Mouse (Mus musculus) limb, embryonic 11.5 days (tissue): Measurements from ENCODE around the gene Gm973. TPM values are rescaled to one million over a fixed set of nuclear protein-coding genes. Genes with fewer than 3 reads are reported as not detected.

Experiments used
- ATAC-seq: fragments of 200-750 bp; cut with Nextera tagmentation; 2 replicates; pipeline ENCODE4 v1.8.0; 2017; ENCODE audit warnings: low read depth; ENCODE audit not compliant: insufficient number of reproducible peaks, low FRiP score, low TSS enrichment
- DNase-seq: peaks from one replicate; pipeline ENCODE4 v3.0.0-alpha.2; 2015; ENCODE audit warnings: low spot score
- H3K27ac ChIP-seq: fragments of 300-500 bp; sonication (generic); replicated peaks from 2 replicates; pipeline ENCODE4 v1.5.1; 2014; ENCODE audit warnings: low read depth, mild to moderate bottlenecking, low read length
- H3K27me3 ChIP-seq: fragments of 300-500 bp; sonication (generic); 2 replicates; pipeline ENCODE4 v1.6.1; 2014; ENCODE audit warnings: mild to moderate bottlenecking, low read length, mixed read lengths; ENCODE audit not compliant: control insufficient read depth, insufficient read depth
- H3K36me3 ChIP-seq: fragments of 300-500 bp; sonication (generic); 2 replicates; pipeline ENCODE4 v1.6.1; 2014; ENCODE audit warnings: mild to moderate bottlenecking, low read length, moderate library complexity, mixed read lengths; ENCODE audit not compliant: control insufficient read depth, insufficient read depth
- H3K4me1 ChIP-seq: fragments of 300-500 bp; sonication (generic); 2 replicates; pipeline ENCODE4 v1.6.1; 2014; ENCODE audit warnings: low read length, mixed read lengths; ENCODE audit not compliant: control insufficient read depth, insufficient read depth
- H3K4me2 ChIP-seq: fragments of 300-500 bp; sonication (generic); 2 replicates; pipeline ENCODE4 v1.6.1; 2014; ENCODE audit warnings: low read depth, mild to moderate bottlenecking, moderate library complexity; ENCODE audit not compliant: severe bottlenecking
- H3K4me3 ChIP-seq: fragments of 300-500 bp; sonication (generic); 2 replicates; pipeline ENCODE4 v1.5.1; 2014; ENCODE audit warnings: low read depth, low read length
- H3K9ac ChIP-seq: fragments of 300-500 bp; sonication (generic); 2 replicates; pipeline ENCODE4 v1.6.1; 2014; ENCODE audit warnings: mild to moderate bottlenecking, low read length
- H3K9me3 ChIP-seq: fragments of 300-500 bp; sonication (generic); 2 replicates; pipeline ENCODE4 v1.6.1; 2016; ENCODE audit warnings: low read length; ENCODE audit not compliant: control insufficient read depth
- WGBS: fragments of 180-500 bp; shearing (Covaris S2); extraction: QIAGEN DNeasy Blood & Tissue Kit; methylation state at CpG from one replicate; pipeline ENCODE4 v1.1.7; 2014; 5-methylcytosine and 5-hydroxymethylcytosine counted together
- polyA plus RNA-seq: library from polyadenylated mRNA; unstranded; fragments of >200 nt; fragmentation: Nextera tagmentation; extraction: Ambion mirVana; gene quantifications from 2 replicates; pipeline ENCODE4 v1.2.1, GENCODE M21; 2014

Gene Gm973
- polyA plus RNA-seq, 1 experiment from 2014 or later: 0.51 TPM

DNA sequence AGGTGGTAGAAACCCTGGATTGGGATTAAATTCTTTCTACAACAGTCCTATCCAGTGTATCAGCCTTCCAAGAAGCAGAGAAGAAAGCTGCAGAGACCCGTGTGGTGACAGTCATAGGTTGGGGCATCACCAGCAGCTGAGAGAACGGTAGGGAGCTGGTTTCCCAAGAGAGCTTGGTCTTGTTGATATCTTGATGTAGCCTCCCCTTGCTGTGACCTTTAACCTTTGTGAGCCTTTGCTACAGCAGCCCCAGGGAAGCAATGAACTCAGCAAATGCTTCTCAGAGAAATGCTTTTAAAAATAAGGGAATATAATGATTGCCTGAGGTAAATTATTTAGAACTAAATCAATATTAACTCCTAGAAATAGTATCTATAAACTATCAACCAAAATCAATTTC is 13.7 kb upstream of the Gm973 start:
- H3K27ac ChIP-seq: no peak overlapping the region
- H3K9ac ChIP-seq: no peak overlapping the region
- ATAC-seq: no peak
- WGBS: 73% methylated on average over 2 of the region's 2 CpGs
- no peaks in the 10 kb centered on the region for H3K27me3 ChIP-seq
- no peaks in the 10 kb centered on the region for H3K4me1 ChIP-seq
- H3K4me3 ChIP-seq: no peak overlapping the region
- H3K9me3 ChIP-seq: no peaks in the 10 kb centered on the region
- no peak overlapping the region for H3K4me2 ChIP-seq
- H3K36me3 ChIP-seq: no peaks in the 10 kb centered on the region
- DNase-seq: no peak

DNA sequence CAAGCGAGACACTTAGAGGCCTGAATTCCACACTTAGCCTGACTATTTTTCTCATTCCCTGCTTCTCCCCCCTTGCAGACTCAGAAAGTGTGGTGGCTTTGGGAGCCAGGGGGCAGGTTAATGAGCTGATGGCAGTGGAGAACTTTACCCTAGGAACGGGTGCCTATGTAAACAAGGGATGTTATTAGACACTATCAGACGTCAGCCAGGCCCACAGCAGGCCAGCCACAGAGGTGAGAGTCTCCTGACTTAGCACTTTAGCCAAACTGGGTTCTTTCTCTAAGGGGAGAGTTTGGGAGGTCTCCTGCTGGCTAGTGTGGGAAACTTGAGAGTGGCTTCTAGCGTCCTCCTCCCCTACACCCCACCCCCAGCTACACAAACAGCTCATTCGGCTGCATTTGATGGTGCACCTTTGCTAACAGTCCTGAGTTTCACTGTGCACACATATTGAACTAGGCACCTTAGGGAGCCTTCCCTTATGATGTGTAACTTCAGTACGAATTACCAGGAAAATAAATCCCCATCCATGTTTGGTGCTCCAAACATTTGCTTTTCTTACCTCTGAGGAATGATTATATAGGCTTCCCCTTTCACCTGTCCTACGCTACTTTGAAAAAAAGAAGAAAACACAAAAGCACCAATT is 12.3 kb upstream of the Gm973 start:
- H3K4me3 ChIP-seq: no peak overlapping the region
- H3K4me1 ChIP-seq: peaks cover 8% of the 10 kb centered on the region; the same call in 1 of the 2 replicates
- no peak for DNase-seq
- no peak overlapping the region for H3K4me2 ChIP-seq
- H3K9ac ChIP-seq: no peak overlapping the region
- no peaks in the 10 kb centered on the region for H3K27me3 ChIP-seq
- 46% methylated on average over 7 of the region's 7 CpGs for WGBS
- no peaks in the 10 kb centered on the region for H3K9me3 ChIP-seq
- no peaks in the 10 kb centered on the region for H3K36me3 ChIP-seq
- no peak for ATAC-seq
- H3K27ac ChIP-seq: no peak overlapping the region; the same call in 1 of the 2 replicates

DNA sequence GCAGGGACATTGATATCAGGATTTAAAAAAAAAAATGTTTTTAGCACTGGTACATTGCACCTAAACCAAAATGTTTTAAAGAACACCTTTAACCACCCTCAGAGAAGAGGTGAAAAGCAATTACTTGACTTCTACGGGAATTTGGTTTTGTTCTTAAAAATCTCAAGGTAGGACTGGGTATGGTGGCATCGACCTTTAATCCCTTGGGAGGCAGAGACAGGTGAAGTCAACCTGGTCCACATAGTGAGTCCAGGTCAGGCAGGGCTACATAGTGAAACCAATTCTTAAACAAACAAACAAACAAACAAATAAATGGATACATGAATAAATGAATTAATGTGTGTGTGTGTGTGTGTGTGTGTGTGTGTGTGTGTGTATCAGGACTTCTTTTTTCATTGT is 11.8 kb upstream of the Gm973 start:
- peaks cover 8% of the 10 kb centered on the region; the same call in 1 of the 2 replicates for H3K4me1 ChIP-seq
- no peaks in the 10 kb centered on the region for H3K36me3 ChIP-seq
- no peak overlapping the region for H3K27ac ChIP-seq
- DNase-seq (no peak), ATAC-seq (no peak)
- 73% methylated on average over 2 of the region's 2 CpGs for WGBS
- H3K4me2 ChIP-seq: no peak overlapping the region
- no peaks in the 10 kb centered on the region for H3K9me3 ChIP-seq
- no peak overlapping the region for H3K9ac ChIP-seq
- H3K27me3 ChIP-seq: no peaks in the 10 kb centered on the region
- no peak overlapping the region for H3K4me3 ChIP-seq

DNA sequence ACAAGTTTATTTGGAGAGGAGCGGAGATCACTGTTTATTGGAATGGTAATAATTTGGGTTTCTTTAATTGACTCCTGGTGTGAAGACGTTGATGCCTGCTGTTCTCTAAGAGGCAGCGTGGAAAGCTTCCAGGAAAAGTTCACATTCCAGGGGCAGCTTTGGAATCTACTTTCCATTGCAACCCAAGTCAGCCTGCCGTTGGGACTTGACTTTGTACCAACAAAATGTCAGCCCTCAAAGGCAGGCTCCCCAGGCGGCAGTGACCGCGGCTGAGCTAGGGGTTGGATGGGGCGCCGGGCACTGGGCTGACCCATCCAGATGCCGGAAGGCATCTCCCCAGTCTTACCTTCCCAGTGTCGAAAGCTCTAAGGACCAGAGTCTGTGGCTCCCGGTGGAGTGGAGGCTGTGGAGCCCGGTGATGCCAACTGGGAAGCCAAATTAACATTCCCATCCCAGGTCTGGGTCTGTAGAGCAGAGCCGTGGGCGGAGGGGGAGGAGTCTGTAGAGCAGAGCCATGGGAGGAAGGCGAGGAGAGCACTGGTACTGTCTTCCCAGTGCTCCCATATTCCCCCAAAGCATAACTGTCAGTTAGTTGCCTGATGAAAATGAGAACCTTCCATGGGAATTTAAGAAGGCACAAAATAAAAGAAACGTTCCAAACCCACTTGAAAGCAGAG is 7.5 kb upstream of the Gm973 start:
- DNase-seq (peak; percentile 37), ATAC-seq (no peak)
- H3K4me1 ChIP-seq: peaks cover 8% of the 10 kb centered on the region; the same call in 1 of the 2 replicates
- no peak overlapping the region for H3K4me3 ChIP-seq
- H3K9me3 ChIP-seq: no peaks in the 10 kb centered on the region
- WGBS: 29% methylated on average over 17 of the region's 17 CpGs
- no peaks in the 10 kb centered on the region for H3K27me3 ChIP-seq
- H3K36me3 ChIP-seq: no peaks in the 10 kb centered on the region
- no peak overlapping the region for H3K9ac ChIP-seq
- no peak overlapping the region for H3K4me2 ChIP-seq
- H3K27ac ChIP-seq: no peak overlapping the region

DNA sequence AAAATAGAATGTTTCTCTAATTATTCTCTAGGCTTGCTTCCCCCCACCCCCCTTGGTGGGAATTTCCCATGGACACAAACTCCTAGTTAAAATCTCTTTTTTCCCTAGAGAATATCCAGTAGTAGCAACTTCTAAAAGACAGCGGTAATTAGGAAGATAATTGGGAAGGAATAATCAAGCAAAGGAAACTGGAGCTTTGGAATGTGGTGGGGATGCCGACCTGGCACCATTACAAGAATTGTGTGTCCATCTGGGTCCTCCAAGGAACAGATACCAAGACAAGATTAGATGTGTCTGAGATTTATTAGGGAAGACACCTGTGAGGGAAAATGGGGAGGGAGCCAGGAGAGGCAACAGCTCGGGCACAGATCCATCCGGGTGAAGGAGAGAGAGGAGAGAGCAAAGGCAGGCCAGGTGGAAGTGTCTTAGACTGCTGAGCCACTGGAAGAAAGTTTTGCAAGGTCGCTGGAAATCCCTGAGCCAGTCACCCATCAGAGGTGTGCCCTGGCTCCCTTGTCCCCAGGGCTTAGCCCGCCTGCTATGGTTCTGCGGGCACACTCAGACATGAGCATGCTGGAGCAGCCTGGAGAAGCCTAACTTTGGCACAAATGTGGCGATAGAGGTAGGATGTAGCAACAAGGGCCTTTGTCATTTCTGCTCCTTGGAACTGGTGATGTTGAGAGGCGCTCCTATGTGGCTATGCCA is 4.3 kb upstream of the Gm973 start:
- H3K9me3 ChIP-seq: no peaks in the 10 kb centered on the region
- H3K4me1 ChIP-seq: peaks cover 16% of the 10 kb centered on the region
- no peak overlapping the region for H3K9ac ChIP-seq
- H3K27ac ChIP-seq: no peak overlapping the region
- 64% methylated on average over 9 of the region's 9 CpGs for WGBS
- DNase-seq (no peak), ATAC-seq (no peak)
- H3K36me3 ChIP-seq: no peaks in the 10 kb centered on the region
- no peaks in the 10 kb centered on the region for H3K27me3 ChIP-seq
- no peak overlapping the region for H3K4me3 ChIP-seq
- H3K4me2 ChIP-seq: no peak overlapping the region

DNA sequence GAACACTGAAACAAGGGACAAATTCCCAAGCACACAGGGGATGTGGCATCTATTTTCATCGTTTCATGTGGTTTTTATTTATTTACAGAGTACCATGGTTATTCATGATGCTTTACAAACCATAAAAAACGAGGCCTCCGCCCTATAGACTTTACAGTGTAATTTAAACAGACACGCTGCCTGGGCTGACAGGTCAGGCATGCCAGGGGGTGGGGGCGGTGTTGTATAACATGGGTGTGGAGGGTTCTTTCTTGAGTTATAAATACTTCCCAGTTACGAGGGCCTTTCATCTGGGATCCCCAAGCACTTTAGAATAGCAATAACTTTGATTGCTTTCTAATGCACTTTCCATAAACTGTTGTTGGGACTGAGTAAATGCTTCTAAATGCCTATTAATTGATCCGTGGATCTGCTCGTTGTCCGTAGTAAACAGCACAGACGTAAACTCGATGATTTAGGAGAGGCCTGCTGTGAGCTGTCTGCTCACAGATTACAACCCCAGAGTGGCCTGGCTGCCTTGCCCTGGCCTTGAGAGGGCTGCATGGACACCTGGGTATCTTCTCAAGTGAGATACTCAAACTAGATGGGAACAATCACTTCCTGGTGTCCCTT is 4.3 kb downstream of the Gm973 start:
- Histone ChIP-seq H3K27me3 (no peaks in the 10 kb centered on the region), H3K9me3 (no peaks in the 10 kb centered on the region), H3K27ac (no peak overlapping the region), H3K4me3 (no peak overlapping the region), H3K4me1 (peaks cover 19% of the 10 kb centered on the region), H3K36me3 (no peaks in the 10 kb centered on the region), H3K4me2 (peak overlapping the region; percentile 18; the same call in 1 of the 2 replicates), H3K9ac (no peak overlapping the region)
- peak; percentile 61 for DNase-seq
- WGBS: 8% methylated on average over 11 of the region's 11 CpGs
- ATAC-seq: no peak

DNA sequence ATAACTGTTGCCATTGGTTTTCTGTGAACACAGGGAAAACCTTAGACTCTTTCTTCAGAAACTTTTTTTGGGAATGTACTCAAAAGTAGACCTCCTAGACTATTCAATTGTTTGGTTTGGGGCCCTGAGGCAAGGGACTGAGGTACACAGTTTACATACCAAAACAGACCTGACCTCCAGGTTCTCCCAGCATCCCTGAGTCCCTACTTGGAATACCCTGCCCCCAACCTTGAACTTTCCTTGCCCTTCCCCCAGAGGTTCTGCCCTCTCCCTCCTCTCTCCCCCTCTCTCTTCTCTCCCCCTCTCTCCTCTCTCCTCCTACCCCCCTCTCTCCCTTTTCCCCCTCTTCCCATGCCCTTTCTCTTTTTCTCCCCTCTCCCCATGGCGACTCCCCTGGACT is 6.4 kb downstream of the Gm973 start:
- no peaks in the 10 kb centered on the region for H3K27me3 ChIP-seq
- no peaks in the 10 kb centered on the region for H3K9me3 ChIP-seq
- H3K36me3 ChIP-seq: no peaks in the 10 kb centered on the region
- peaks cover 11% of the 10 kb centered on the region for H3K4me1 ChIP-seq
- no peak for DNase-seq
- no peak overlapping the region for H3K4me2 ChIP-seq
- H3K27ac ChIP-seq: no peak overlapping the region
- no peak overlapping the region for H3K9ac ChIP-seq
- H3K4me3 ChIP-seq: no peak overlapping the region
- ATAC-seq: no peak
- 67% methylated on average over 1 of the region's 1 CpGs for WGBS

DNA sequence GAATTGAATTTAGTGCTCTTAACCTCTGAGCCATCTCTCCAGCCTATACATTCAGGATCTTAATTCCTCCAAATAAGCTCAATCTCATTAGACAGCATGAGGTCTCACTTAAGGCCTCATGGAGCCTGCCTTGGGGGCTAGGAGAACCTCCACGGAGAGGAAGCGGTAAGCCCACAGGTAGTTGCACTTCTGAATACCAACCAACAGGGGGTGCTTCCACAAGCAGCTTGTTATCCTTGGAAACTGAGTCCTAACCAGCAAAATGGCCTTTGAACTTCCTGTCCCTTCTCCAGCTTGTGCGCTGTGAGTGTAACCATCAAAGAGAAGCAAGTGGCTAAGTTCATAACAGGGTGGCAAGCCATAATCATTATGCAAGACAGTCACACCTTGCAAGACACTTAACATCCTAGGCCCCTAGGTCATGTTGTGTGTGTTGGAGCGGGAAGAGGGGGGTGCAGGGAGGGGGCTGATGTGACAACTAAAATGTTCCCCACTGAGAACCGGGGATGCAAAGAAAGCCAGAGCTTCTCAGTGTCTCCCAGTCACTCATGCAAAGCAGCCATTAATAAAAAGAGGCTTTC is 7.4 kb downstream of the Gm973 start:
- no peaks in the 10 kb centered on the region for H3K36me3 ChIP-seq
- ATAC-seq: no peak
- no peaks in the 10 kb centered on the region for H3K27me3 ChIP-seq
- 50% methylated on average over 5 of the region's 5 CpGs for WGBS
- no peak overlapping the region for H3K27ac ChIP-seq
- peaks cover 11% of the 10 kb centered on the region for H3K4me1 ChIP-seq
- H3K4me2 ChIP-seq: no peak overlapping the region
- no peak overlapping the region for H3K9ac ChIP-seq
- no peak overlapping the region for H3K4me3 ChIP-seq
- no peaks in the 10 kb centered on the region for H3K9me3 ChIP-seq
- no peak for DNase-seq
